Mouse (Mus musculus): ENCODE data around the gene Capn12. TPM values are rescaled to one million over a fixed set of nuclear protein-coding genes. Genes with fewer than 3 reads are reported as not detected.

Gene Capn12
- total and polyA plus RNA-seq, 2 experiments, result 0.04 TPM; not detected in 1

- Histone ChIP-seq H3K36me3 (ENCODE audit: control insufficient read depth, insufficient read depth, low read length) (no peaks in the 10 kb centered on the region), H3K4me1 (ENCODE audit: control insufficient read depth, insufficient read depth, low read length) (no peaks in the 10 kb centered on the region), H3K4me3 (ENCODE audit: insufficient read depth, low read depth, low read length) (no peak overlapping the region), H3K27ac (replicated peaks; ENCODE audit: insufficient read depth, low read depth, low read length) (no peak overlapping the region), H3K9ac (ENCODE audit: low read depth, low read length) (no peak overlapping the region), H3K27me3 (ENCODE audit: control insufficient read depth, insufficient read depth, low read length) (no peaks in the 10 kb centered on the region), H3K79me2 (ENCODE audit: control insufficient read depth, insufficient read depth, low read length) (no peaks in the 10 kb centered on the region)
- no peak for TF ChIP-seq POLR2A (IDR thresholded peaks at IDR 0.05; ENCODE audit: extremely low read depth, insufficient read depth, low read length)
- TF ChIP-seq CTCF (IDR thresholded peaks at IDR 0.05; ENCODE audit: low read depth, low read length), result no peak
- no peak for DNase-seq (ENCODE audit: extremely low read depth, low read depth, low spot score)
- 90% methylated on average over 2 of the region's 2 CpGs for WGBS
Observed at GRCm38 (mm10) chr7:28874565-28874964, 6.7 kb upstream of the Capn12 start.

DNA sequence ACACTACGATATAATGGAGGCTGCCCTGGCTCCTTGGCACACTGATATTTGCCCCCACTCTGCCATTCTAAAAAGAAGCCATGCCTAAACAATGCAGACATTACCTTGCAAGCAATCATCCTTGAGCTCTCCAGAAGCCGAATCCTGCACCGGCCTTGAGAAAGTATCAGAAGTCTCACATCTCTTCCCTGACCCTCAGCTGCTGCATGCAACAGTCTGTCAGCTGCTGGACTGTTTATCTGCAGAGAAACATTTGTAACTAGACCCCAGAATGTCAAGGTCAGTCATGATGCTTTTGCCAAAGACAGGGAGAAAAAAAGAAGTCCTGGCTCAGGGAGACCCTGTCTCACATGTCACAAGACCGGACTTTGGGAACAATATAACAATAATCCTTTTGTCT, 5.1 kb upstream of the Capn12 start:
- Histone ChIP-seq H3K79me2 (ENCODE audit: control insufficient read depth, insufficient read depth, low read length) (no peaks in the 10 kb centered on the region), H3K27ac (replicated peaks; ENCODE audit: insufficient read depth, low read depth, low read length) (no peak overlapping the region)

DNA sequence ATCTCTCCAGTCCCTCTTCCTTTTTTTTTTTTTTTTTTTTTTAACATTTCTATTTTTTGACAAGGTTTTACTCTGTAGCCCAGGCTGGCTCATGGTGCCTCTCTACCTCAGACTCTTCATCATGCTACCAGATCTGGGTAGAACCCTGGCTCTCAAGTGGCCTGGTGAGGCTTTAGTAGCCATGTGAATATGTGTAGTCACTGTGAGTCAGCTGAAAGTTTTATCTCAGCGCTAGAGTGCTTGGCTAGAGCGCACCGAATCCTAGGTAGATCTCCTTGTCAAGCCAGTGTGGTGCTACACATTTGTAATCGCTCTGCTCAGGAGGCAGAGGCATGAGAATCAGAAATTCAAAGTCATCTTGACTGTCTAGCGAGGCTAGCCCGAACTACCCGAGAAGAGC, 4.1 kb upstream of the Capn12 start:
- Histone ChIP-seq H3K79me2 (ENCODE audit: control insufficient read depth, insufficient read depth, low read length) (no peaks in the 10 kb centered on the region), H3K4me3 (ENCODE audit: insufficient read depth, low read depth, low read length) (no peak overlapping the region), H3K9ac (ENCODE audit: low read depth, low read length) (no peak overlapping the region), H3K36me3 (ENCODE audit: control insufficient read depth, insufficient read depth, low read length) (no peaks in the 10 kb centered on the region), H3K27me3 (ENCODE audit: control insufficient read depth, insufficient read depth, low read length) (no peaks in the 10 kb centered on the region), H3K27ac (replicated peaks; ENCODE audit: insufficient read depth, low read depth, low read length) (no peak overlapping the region), H3K4me1 (ENCODE audit: control insufficient read depth, insufficient read depth, low read length) (no peaks in the 10 kb centered on the region)
- TF ChIP-seq POLR2A (IDR thresholded peaks at IDR 0.05; ENCODE audit: extremely low read depth, insufficient read depth, low read length), result no peak
- no peak for DNase-seq (ENCODE audit: extremely low read depth, low read depth, low spot score)
- 89% methylated on average over 7 of the region's 7 CpGs for WGBS

More for the DNA sequence above, 5.1 kb upstream of the Capn12 start:
- Histone ChIP-seq H3K36me3 (ENCODE audit: control insufficient read depth, insufficient read depth, low read length) (no peaks in the 10 kb centered on the region), H3K9ac (ENCODE audit: low read depth, low read length) (no peak overlapping the region), H3K4me1 (ENCODE audit: control insufficient read depth, insufficient read depth, low read length) (no peaks in the 10 kb centered on the region), H3K4me3 (ENCODE audit: insufficient read depth, low read depth, low read length) (no peak overlapping the region), H3K27me3 (ENCODE audit: control insufficient read depth, insufficient read depth, low read length) (no peaks in the 10 kb centered on the region)
- TF ChIP-seq CTCF (IDR thresholded peaks at IDR 0.05; ENCODE audit: low read depth, low read length), result no peak
- TF ChIP-seq POLR2A (IDR thresholded peaks at IDR 0.05; ENCODE audit: extremely low read depth, insufficient read depth, low read length), result no peak
- no peak for DNase-seq (ENCODE audit: extremely low read depth, low read depth, low spot score)
- WGBS, result 84% methylated on average over 4 of the region's 4 CpGs

DNA sequence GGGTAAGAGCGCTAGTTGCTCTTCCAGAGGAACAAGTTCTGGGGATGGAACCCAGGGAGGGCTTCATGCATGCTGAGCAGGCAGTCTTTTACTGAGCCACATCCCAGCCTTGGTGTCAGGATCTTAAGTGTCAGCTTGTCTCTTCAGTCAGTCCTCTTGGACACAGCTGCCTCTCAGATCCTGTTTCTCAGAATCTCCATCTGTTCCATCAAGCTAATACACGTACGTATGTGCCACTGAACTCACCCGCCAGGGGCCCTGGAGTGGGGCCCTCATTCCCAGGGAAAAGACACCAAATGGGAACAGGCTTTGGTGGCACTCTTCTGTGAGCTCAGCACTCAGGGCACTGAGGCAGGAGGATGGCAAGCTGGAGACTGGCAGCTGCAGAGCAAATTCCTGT, 3.4 kb upstream of the Capn12 start:
- H3K9ac ChIP-seq (ENCODE audit: low read depth, low read length), result no peak overlapping the region
- DNase-seq (ENCODE audit: extremely low read depth, low read depth, low spot score), result no peak
- no peaks in the 10 kb centered on the region for H3K36me3 ChIP-seq (ENCODE audit: control insufficient read depth, insufficient read depth, low read length)
- 92% methylated on average over 4 of the region's 4 CpGs for WGBS
- no peaks in the 10 kb centered on the region for H3K79me2 ChIP-seq (ENCODE audit: control insufficient read depth, insufficient read depth, low read length)
- TF ChIP-seq POLR2A (IDR thresholded peaks at IDR 0.05; ENCODE audit: extremely low read depth, insufficient read depth, low read length) (no peak), CTCF (IDR thresholded peaks at IDR 0.05; ENCODE audit: low read depth, low read length) (no peak)
- no peaks in the 10 kb centered on the region for H3K27me3 ChIP-seq (ENCODE audit: control insufficient read depth, insufficient read depth, low read length)
- no peaks in the 10 kb centered on the region for H3K4me1 ChIP-seq (ENCODE audit: control insufficient read depth, insufficient read depth, low read length)
- no peak overlapping the region for H3K27ac ChIP-seq (replicated peaks; ENCODE audit: insufficient read depth, low read depth, low read length)
- no peak overlapping the region for H3K4me3 ChIP-seq (ENCODE audit: insufficient read depth, low read depth, low read length)

DNA sequence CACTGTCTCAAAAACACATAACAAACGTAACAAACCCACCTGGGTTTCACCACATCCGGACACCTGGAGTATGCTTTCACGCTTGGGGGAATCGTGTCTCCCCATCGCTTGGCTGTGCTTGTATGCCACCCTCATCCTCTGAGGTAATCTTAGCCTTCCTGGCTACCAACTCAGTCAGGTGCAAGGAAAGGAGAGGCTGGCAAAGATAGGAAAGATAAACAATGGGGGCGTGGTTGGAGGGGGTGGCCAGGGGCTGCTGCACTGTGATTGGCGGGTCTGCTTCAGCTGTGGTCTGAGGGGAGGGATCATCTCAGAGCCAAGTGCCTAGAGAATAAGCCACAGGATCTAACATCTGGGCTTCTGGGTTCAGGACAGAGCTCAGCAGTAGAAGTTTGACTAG, 1.6 kb upstream of the Capn12 start:
- Histone ChIP-seq H3K4me3 (ENCODE audit: insufficient read depth, low read depth, low read length) (no peak overlapping the region), H3K79me2 (ENCODE audit: control insufficient read depth, insufficient read depth, low read length) (no peaks in the 10 kb centered on the region), H3K9ac (ENCODE audit: low read depth, low read length) (no peak overlapping the region), H3K27me3 (ENCODE audit: control insufficient read depth, insufficient read depth, low read length) (no peaks in the 10 kb centered on the region), H3K27ac (replicated peaks; ENCODE audit: insufficient read depth, low read depth, low read length) (no peak overlapping the region), H3K36me3 (ENCODE audit: control insufficient read depth, insufficient read depth, low read length) (no peaks in the 10 kb centered on the region), H3K4me1 (ENCODE audit: control insufficient read depth, insufficient read depth, low read length) (no peaks in the 10 kb centered on the region)
- WGBS, result 83% methylated on average over 7 of the region's 7 CpGs
- TF ChIP-seq CTCF (IDR thresholded peaks at IDR 0.05; ENCODE audit: low read depth, low read length) (no peak), POLR2A (IDR thresholded peaks at IDR 0.05; ENCODE audit: extremely low read depth, insufficient read depth, low read length) (no peak)
- no peak for DNase-seq (ENCODE audit: extremely low read depth, low read depth, low spot score)

GRCm38 (mm10) chr7:28880554-28880953, 668 bp upstream of the Capn12 start:
- 88% methylated on average over 10 of the region's 10 CpGs for WGBS
- Histone ChIP-seq H3K9ac (ENCODE audit: low read depth, low read length) (no peak overlapping the region), H3K4me3 (ENCODE audit: insufficient read depth, low read depth, low read length) (no peak overlapping the region), H3K27ac (replicated peaks; ENCODE audit: insufficient read depth, low read depth, low read length) (no peak overlapping the region), H3K27me3 (ENCODE audit: control insufficient read depth, insufficient read depth, low read length) (no peaks in the 10 kb centered on the region), H3K36me3 (ENCODE audit: control insufficient read depth, insufficient read depth, low read length) (no peaks in the 10 kb centered on the region), H3K79me2 (ENCODE audit: control insufficient read depth, insufficient read depth, low read length) (no peaks in the 10 kb centered on the region), H3K4me1 (ENCODE audit: control insufficient read depth, insufficient read depth, low read length) (no peaks in the 10 kb centered on the region)
- no peak for DNase-seq (ENCODE audit: extremely low read depth, low read depth, low spot score)
- TF ChIP-seq CTCF (IDR thresholded peaks at IDR 0.05; ENCODE audit: low read depth, low read length), result no peak
- no peak for TF ChIP-seq POLR2A (IDR thresholded peaks at IDR 0.05; ENCODE audit: extremely low read depth, insufficient read depth, low read length)

Measured in liver, adult 2 months (tissue).